Mouse (Mus musculus): ENCODE data around the gene Rnf208. TPM values are rescaled to one million over a fixed set of nuclear protein-coding genes. Genes with fewer than 3 reads are reported as not detected.

Rnf208 gene
- total RNA-seq, 1 experiment from 2014 or later: 7.2 TPM

DNA sequence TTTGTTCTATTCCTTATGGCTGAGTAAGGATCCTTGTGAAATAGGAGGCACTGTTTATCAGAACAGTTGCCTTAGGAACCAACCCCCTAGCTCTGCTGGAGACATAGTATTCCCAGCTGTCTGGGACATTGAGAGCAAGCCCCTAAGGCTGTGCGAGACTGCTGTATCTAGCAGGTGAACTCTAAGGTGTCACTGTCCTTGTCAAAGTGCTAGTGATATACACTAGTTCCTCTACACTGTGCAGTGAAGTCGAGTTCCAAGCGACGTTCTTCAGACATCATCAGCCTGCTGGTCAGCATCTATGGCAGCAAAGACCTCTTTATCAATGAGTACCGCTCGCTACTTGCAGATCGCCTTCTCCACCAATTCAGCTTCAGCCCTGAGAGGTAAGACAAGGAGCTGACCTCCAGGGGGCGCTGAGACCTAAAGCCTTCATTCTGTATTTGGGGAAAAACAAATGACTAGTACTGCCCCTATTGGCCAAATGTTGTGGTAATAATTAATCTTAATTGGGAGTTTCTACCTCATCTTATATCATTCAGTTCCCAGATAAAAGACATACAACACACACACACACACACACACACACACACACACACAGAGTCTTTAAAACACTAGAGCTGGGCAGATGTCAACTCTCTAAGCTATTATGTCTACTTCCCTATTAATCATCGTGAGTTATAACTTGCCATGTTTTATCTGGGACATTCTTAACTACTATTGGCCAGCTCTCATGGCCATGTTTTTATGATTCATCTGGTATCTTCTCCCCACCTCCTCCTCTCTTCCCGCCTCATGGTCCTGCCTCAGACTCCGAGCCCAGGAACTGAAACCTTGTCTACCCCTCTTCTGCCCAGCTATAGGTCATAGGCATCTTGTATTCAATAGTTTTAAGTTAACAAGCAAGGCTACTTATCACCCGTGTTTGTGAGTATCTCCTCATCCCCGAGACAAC lies 37.1 kb downstream of the Rnf208 start:
- DNase-seq: peak; percentile 90

DNA sequence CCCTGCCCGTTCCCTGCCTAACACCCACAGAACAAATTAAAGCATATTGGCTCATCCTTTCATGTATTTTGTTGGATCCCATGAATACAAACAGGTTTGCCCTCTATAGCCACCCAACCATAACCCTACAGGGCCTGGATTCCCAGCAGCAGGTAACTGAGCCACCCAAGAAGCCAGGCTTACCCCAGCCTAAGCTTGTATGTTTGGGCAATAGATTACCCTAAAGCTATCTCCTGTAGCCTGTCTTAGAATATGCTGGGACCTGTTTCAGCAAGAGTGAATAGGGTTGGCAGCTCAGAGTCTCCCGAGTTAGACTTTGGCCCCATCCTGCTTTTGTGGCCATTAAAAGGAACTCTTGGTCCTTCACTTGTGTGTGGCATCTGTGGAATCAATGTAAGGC lies 43.5 kb downstream of the Rnf208 start:
- DNase-seq: no peak

DNA sequence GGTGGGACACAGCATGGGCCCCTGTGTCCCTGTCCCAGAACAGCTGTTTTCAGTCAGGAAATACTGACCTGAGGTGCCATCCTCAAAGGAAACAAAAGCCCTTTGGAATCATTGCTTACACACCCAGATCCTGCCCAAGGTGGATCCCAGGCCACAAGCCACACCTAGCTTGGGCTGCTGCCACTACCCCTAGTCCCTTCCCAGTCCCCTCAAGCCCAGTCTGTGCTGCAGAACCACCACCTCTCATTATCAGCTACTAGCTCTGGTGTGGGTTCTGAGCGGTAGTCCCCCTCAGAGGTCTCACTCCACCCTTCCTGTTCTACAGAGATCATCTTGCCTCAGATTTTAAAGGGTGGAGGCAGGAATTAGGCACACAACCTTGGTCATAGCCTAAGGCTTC lies 44.3 kb downstream of the Rnf208 start:
- DNase-seq: no peak

DNA sequence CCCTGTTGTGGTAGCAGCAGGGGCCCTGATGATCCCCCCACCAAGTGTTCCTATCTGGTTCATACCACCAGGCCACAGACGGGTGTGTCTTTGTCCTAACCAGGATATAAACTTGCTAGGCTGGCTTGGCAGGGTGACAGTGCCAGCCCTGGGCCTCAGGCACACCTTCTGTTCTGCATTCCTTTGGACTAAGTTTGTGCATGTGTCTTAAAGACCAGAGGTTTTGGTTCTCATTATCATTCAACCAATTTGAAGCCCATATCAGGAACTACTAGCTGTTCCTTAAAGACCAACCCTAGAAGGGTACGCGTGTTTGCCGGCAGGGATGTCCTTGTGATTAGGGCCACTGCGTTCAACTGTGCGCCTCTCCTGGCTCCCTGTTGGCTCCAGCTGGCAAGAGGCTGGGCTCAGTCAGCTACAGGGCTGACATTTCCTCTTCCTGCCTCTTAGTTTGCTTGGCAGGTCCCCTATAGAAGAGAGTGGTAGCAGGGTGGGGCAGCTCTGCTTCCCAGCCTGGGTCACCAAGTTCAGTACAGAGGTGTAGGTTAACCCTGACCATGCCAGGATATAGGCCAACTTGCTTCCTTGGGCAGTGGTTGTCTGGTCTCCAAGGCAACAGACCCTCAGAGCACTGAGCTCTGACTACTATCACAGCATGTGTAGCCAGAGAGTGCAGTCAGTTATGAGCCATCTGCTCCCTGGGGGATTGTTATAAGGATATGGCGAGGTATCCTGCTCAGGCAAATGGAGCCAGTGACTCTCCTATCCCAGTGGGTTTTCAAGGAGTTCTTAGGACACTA lies 45.0 kb downstream of the Rnf208 start:
- no peak for DNase-seq

DNA sequence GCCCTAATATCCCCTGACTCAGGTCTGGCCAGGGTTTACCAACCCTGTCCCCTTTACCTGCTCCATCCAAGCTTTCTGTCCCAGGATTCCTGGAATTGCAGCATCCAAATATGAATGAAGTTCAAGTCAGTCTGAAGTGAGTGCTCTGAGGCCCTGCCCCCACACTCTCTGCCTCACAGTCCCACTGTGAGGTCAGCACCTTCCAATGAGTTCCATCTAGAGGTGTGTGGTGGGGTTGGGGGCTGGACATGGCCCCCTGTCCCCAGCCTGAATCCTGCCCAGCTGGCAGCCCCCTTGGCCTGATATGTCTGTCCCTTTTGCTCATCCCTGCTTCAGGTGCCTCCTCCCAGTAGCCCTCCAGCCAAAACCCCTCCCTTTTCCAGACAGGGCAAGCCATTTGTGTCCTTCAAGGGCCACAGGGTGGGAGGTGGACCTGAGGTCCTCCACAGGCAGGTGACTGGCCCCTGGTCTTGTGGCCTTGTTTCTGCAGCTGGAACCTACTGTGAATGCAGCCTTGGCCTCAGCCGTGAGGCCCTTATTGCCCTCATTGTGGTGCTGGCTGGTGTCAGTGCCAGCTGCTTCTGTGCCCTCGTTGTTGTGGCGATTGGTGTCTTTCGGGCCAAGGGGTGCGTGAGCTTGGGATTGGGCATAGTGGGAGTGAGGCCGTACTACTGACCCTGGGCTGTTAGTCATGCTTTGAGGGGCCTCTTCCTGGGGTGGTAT lies 46.0 kb downstream of the Rnf208 start, which contains the start of gene Tmem210:
Gene Tmem210, plus strand, starts transcription at position 219 of the 723 bp plus-strand sequence.
- DNase-seq: no peak

DNA sequence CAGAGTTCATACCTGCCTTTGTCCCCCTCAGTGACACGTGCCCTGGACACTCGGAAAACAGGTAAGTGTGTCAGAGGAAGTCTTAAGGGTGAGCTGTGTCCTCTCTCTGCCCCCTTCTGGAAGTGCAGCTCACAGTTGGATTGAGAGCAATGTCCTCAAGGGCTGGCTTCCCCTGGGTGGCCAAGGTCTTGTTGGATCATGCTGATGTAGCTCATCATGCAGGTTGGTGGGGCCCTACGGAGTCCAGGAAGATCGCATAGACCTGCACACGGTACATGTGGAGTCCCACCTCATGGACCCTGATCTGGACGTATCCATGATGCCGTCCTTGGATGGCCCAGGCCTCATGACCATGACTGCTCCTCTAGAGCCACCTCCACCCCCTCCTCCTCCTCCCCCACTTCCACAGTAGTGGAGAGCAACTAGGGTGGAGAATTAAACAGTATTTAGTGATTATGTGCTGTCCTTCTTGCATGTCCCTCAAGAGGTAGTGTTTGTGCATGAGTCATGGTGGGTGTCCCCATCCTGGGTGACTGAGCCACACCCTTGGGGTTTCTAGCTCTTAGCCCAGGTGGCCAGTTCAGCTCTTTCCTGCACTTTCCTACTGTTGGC lies 46.8 kb downstream of the Rnf208 start:
- DNase-seq: no peak

DNA sequence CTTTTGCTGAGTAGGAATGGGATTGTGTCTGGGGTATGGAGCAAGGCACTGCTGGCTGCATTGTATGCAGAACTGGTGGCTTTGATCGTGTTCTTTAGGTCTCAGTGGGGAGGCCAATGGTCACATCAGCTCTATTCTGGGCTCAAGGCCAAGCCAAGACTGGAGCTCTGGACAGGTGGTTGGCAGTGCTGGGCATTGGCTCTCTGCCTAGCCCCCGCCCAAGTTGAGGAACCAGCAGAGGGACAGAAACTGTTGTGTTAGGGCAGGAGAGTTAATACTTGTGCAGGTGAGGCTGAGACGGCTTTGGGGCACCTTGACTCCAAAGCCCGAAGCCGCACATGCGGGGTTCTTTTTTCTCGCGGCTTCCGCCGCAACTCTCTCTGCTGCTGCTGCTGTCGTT lies 47.6 kb downstream of the Rnf208 start, which contains the start of gene Lrrc26:
Gene Lrrc26, plus strand, starts transcription at position 265 of the 400 bp plus-strand sequence.
- peak; percentile 48 for DNase-seq

DNA sequence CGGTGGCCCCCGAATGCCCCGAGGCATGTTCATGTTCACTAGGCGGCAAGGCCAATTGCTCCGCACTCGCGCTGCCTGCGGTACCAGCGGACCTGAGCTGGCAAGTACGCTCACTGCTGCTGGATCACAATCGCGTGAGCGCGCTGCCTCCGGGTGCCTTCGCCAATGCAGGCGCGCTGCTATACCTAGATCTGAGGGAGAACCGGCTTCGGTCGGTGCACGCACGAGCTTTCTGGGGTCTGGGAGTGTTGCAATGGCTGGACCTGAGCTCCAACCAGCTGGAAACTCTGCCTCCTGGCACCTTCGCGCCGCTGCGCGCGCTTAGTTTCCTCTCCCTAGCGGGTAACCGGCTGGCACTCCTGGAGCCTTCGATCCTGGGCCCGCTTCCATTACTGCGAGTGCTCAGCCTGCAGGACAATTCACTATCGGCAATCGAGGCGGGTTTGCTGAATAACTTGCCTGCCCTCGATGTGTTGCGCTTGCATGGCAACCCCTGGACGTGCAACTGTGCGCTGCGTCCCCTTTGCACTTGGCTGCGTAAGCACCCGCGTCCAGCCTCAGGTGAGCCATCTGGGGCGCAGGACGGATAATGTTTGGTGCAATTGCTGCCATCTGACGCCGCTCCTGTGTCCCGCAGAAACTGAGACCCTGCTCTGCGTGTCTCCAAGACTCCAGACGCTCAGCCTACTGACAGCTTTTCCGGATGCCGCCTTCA lies 48.2 kb downstream of the Rnf208 start:
- peak; percentile 53 for DNase-seq

DNA sequence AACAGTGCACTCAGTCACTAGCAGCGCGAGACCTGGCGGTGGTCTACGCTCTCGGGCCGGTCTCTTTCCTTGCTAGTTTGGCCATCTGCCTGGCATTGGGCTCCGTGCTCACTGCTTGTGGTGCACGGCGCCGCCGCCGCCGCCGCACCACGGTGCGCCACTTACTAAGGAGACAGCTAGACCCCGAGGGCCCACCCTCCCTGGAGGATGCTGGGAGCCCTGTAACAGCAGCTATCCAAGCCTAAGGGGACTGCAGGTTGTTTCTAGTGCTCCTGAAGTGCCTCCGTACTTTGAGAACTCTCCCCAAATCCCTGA lies 48.7 kb downstream of the Rnf208 start:
- DNase-seq: peak; percentile 36

DNA sequence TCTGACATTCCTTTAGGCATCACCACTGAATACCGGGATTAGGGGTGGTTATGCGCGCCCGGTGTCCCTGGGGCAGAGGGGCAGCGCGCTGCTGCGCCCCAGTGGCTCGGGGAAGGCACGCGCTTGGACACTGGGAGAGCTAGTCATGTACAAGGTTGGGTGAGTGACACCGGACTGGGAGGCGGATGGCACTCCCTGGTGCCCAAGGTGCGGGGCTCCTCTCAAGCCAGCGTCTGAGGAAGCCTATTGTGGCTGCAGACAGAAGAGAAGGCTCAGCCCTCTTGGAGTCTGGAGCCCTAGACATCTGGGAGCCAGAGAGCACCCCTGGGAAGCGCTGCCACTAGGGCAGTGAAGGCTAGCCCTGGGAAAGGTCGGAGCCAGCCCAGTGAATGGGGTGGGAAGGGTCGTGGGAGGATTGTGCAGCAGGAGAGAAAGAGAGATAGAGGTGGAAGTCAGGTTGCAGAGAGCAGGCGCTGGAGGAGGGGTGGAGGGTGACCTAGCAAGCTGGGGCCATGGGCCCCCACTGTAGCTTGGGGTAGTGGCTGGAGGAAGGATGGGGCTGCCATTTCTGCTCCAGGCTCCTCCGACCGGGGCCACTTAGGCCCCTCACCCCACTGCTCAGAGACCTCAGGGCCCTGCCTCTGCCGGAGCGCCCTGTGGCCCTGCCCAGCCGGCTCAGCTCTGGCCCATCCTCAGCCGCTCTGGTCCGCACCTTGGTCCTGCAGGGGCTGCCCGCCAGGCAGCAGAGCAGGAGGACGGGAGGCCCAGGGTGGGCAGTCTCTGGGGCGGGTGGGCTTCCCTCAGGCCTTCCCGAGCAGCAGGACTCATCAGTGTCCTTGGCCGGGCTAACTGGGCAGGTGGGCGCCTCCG lies 49.4 kb downstream of the Rnf208 start:
- peak; percentile 28 for DNase-seq

DNA sequence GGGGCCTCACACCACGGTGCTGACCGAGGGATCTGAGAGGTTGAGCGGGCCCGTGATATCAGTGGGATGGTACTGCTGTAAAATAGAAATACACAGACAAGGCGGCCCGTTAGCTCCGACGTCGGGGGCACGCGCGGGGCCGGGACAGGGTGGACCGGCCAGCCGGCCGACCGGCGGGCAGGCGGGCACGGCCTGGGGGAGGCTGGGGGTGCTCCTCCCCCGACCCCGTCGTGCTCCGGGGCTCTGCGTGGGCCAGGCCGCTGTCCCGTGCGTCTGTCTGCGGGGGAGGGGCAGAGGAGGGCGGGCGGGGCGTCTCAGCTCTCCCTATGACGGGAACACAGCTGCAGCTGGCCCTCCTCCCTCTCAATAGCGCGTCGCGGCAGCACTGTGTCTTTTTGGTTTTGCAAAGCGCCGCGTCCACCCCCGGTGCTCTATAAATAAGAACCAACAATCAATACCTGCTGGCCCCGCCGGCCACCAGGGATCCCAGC lies 50.0 kb downstream of the Rnf208 start:
- no peak for DNase-seq

DNA sequence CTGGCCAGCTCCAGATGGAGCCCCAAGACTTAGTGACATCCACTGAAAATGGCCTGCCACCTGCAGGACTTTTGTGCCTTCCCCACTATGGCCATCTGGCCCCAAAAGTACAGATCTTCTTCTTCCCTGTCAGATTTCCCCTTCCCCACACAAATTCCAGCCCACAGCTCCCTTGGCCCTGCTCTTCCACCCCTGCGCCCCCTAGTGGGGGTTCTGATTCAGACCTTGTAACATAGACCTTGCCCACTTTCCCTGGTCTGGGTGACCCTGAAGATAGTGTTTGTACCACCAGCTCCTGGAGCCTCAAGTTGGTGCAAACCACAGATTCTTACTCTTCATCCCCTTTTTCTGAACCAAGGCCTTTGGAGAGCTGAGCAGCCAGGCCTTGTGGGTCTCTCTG lies 50.8 kb downstream of the Rnf208 start:
- DNase-seq: peak; percentile 88

DNA sequence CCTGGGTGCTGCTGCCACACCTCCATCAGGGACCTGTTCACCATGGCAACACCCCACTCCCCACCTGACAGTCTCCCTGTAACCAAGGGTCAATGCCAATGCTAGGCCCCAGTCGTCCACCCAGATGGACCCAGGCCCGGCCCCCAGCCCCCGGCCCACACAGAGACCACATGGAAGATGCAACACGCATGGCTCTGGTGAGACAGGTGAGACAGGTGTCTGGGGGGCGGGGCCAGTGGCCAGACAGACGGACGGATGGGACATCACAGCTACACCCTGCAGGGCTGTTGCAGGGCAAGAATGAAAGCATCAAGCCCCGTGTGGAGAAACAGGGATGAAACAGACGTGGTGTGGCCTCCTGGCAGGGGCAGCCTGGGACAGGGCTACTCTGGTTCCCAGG lies 51.7 kb downstream of the Rnf208 start:
- no peak for DNase-seq

Other genes with a start within 250 kb of the Rnf208 start
- 58.5 and 61.2 TPM in 2 replicates for gene Nsmf, start 187.9 kb upstream of the Rnf208 start, total RNA-seq (2021)
- gene Entpd8, start 162.0 kb upstream of the Rnf208 start, total RNA-seq (2021): 1.3 and 7.7 TPM in 2 replicates
- gene Noxa1, start 147.1 kb upstream of the Rnf208 start, total RNA-seq (2021): not detected in 2 replicates
- gene Nrarp, start 61.5 kb upstream of the Rnf208 start, total RNA-seq (2021): 8.7 and 9.5 TPM in 2 replicates
- 13.9 and 21.3 TPM in 2 replicates for gene Tor4a, start 45.4 kb upstream of the Rnf208 start, total RNA-seq (2021)
- 41.6 and 47.1 TPM in 2 replicates for gene Nelfb, start 30.8 kb upstream of the Rnf208 start, total RNA-seq (2021)
- gene Stpg3, start 27.6 kb upstream of the Rnf208 start, total RNA-seq (2021): not detected in 2 replicates
- not detected in 2 replicates for gene Fam166a, start 23.5 kb upstream of the Rnf208 start, total RNA-seq (2021)
- gene Tubb4b, start 17.6 kb upstream of the Rnf208 start, total RNA-seq (2021): 290 and 294 TPM in 2 replicates
- gene Slc34a3, start 7.9 kb upstream of the Rnf208 start, total RNA-seq (2021): not detected in 2 replicates
- not detected in 2 replicates for gene Rnf224, start 5.5 kb upstream of the Rnf208 start, total RNA-seq (2021)
- not detected in 2 replicates for gene Cysrt1, start 197 bp downstream of the Rnf208 start, total RNA-seq (2021)
- 3.3 and 3.9 TPM in 2 replicates for gene AL732309.1, start 4.6 kb downstream of the Rnf208 start, total RNA-seq (2021)
- gene Tmem203, start 13.2 kb downstream of the Rnf208 start, total RNA-seq (2021): 25.6 and 31.0 TPM in 2 replicates
- gene Tprn, start 20.4 kb downstream of the Rnf208 start, total RNA-seq (2021): 10.9 and 13.4 TPM in 2 replicates
- 45.8 and 49.8 TPM in 2 replicates for gene Ssna1, start 30.2 kb downstream of the Rnf208 start, total RNA-seq (2021)
- gene Anapc2, start 30.2 kb downstream of the Rnf208 start, total RNA-seq (2021): 63.9 and 66.1 TPM in 2 replicates
- gene Tmem210, start 45.9 kb downstream of the Rnf208 start, total RNA-seq (2021): not detected in 2 replicates
- gene Lrrc26, start 47.7 kb downstream of the Rnf208 start, total RNA-seq (2021): not detected in 2 replicates
- gene Grin1, start 76.9 kb downstream of the Rnf208 start, total RNA-seq (2021): 9.7 and 11.0 TPM in 2 replicates
- gene Man1b1, start 90.1 kb downstream of the Rnf208 start, total RNA-seq (2021): 43.1 and 45.7 TPM in 2 replicates
- gene Dpp7, start 114.1 kb downstream of the Rnf208 start, total RNA-seq (2021): 19.9 and 20.8 TPM in 2 replicates
- 8.7 and 11.8 TPM in 2 replicates for gene Uap1l1, start 123.4 kb downstream of the Rnf208 start, total RNA-seq (2021)
- 3.4 and 3.5 TPM in 2 replicates for gene Sapcd2, start 130.1 kb downstream of the Rnf208 start, total RNA-seq (2021)
- gene Entpd2, start 153.6 kb downstream of the Rnf208 start, total RNA-seq (2021): 7.6 and 9.5 TPM in 2 replicates
- 77.2 and 90.9 TPM in 2 replicates for gene Npdc1, start 157.1 kb downstream of the Rnf208 start, total RNA-seq (2021)
- 4.7 TPM in 1 of 2 replicates, not detected in the other for gene Fut7, start 181.0 kb downstream of the Rnf208 start, total RNA-seq (2021)
- 29.3 and 30.1 TPM in 2 replicates for gene Abca2, start 186.4 kb downstream of the Rnf208 start, total RNA-seq (2021)
- gene Clic3, start 214.6 kb downstream of the Rnf208 start, total RNA-seq (2021): 0.74 and 1.0 TPM in 2 replicates
- gene Paxx, start 218.8 kb downstream of the Rnf208 start, total RNA-seq (2021): 36.2 and 42.6 TPM in 2 replicates
- gene Ptgds, start 227.8 kb downstream of the Rnf208 start, total RNA-seq (2021): 8.7 and 9.9 TPM in 2 replicates